Mouse (Mus musculus): ENCODE data around the gene Faf2.

GRCm38 (mm10) chr13:54701243-54701642, 79.7 kb downstream of the Faf2 start, which contains the start of gene Cdhr2:
- TF ChIP-seq CHD2 (IDR thresholded peaks at IDR 0.05; ENCODE audit: low read depth, low read length) (no peak), MAFK (IDR thresholded peaks at IDR 0.05; ENCODE audit: insufficient read depth, low read depth, low read length) (no peak)
